Mouse (Mus musculus) spleen, adult 2 months (tissue): ENCODE results near the gene Naif1.

Experiments used
- CTCF ChIP-seq: fragments of 200-500 bp; IDR thresholded peaks from 2 replicates; pipeline ENCODE4 v1.5.1; 2011; ENCODE audit warnings: mild to moderate bottlenecking, inconsistent platforms; ENCODE audit not compliant: insufficient read depth, insufficient read length, insufficient replicate concordance; ENCODE audit errors: extremely low read depth
- POLR2A ChIP-seq: fragments of 200-500 bp; IDR thresholded peaks from 2 replicates; pipeline ENCODE4 v1.6.1; 2011; ENCODE audit warnings: low read depth, low read length, inconsistent platforms

DNA sequence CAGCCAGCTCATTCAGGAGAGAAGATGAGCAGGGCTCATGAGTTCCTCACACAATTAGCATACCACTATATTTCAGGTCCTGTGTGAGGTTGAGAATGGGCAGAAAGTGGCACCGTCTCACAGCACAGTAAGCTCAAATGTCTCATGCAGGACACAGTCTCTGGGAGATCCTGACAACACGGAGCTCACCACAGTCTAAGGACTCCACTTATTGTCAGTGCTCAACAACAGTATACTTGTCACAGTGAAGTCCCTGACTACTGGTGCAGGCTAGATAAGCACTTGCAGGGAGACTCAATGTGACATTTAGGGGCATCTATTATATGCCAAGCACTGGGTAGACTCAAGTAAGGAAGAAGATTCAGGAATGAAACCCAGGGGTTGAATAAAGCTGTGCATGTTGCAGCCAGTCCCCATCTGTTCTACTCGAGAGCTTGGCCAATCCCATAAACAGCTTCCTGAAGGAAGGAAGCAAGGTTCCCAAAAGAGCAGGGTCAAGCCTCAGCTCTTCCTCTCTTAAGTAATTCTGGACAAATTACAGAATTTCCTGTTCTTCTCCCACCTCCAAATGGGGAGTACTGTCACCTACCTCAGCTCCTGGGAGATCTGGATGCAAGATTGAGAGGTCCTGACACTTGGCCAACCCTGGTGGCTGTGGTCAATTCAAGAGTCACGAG, 20.9 kb upstream of the Naif1 start:
- no peak for TF ChIP-seq POLR2A
- no peak for TF ChIP-seq CTCF
